Mouse (Mus musculus) heart, embryonic 13.5 days (tissue): ENCODE results near the gene Atxn2. TPM values are rescaled to one million over a fixed set of nuclear protein-coding genes. Genes with fewer than 3 reads are reported as not detected.

Source experiments
- ATAC-seq: fragments of 200-750 bp; cut with Nextera tagmentation; 2 replicates; pipeline ENCODE4 v1.8.0; 2017; ENCODE audit warnings: moderate TSS enrichment; ENCODE audit not compliant: insufficient number of reproducible peaks, low FRiP score, low TSS enrichment; ENCODE audit errors: extremely low read depth
- H3K27ac ChIP-seq: fragments of 300-500 bp; sonication (generic); replicated peaks from 2 replicates; pipeline ENCODE4 v1.5.1; 2015; ENCODE audit warnings: moderate library complexity, mild to moderate bottlenecking, inconsistent platforms
- H3K27me3 ChIP-seq: fragments of 300-500 bp; sonication (generic); replicated peaks from 2 replicates; pipeline ENCODE4 v1.6.1; 2015; ENCODE audit warnings: mild to moderate bottlenecking, inconsistent platforms
- H3K36me3 ChIP-seq: fragments of 300-500 bp; sonication (generic); 2 replicates; pipeline ENCODE4 v1.6.1; 2015; ENCODE audit warnings: mild to moderate bottlenecking, inconsistent platforms
- H3K4me1 ChIP-seq: fragments of 300-500 bp; sonication (generic); 2 replicates; pipeline ENCODE4 v1.6.1; 2015; ENCODE audit warnings: inconsistent platforms
- H3K4me2 ChIP-seq: fragments of 300-500 bp; sonication (generic); 2 replicates; pipeline ENCODE4 v1.6.1; 2015; ENCODE audit warnings: inconsistent platforms, mild to moderate bottlenecking, moderate library complexity
- H3K4me3 ChIP-seq: fragments of 300-500 bp; sonication (generic); 2 replicates; pipeline ENCODE4 v1.5.1; 2015; ENCODE audit warnings: moderate library complexity, mild to moderate bottlenecking, inconsistent platforms
- H3K9ac ChIP-seq: fragments of 300-500 bp; sonication (generic); 2 replicates; pipeline ENCODE4 v1.6.1; 2015; ENCODE audit warnings: inconsistent platforms, mild to moderate bottlenecking, moderate library complexity
- H3K9me3 ChIP-seq: fragments of 300-500 bp; sonication (generic); 2 replicates; pipeline ENCODE4 v1.6.1; 2016; ENCODE audit warnings: inconsistent platforms
- WGBS: fragments of 180-500 bp; shearing (Covaris S2); methylation state at CpG from one replicate; pipeline ENCODE4 v1.1.7; 2015; ENCODE audit warnings: mixed read lengths; 5-methylcytosine and 5-hydroxymethylcytosine counted together
- polyA plus RNA-seq: library from polyadenylated mRNA; unstranded; fragments of >200 nt; fragmentation: Nextera tagmentation; extraction: Ambion mirVana; gene quantifications from 2 replicates; pipeline ENCODE4 v1.2.1, GENCODE M21; 2015

The Atxn2 gene
- polyA plus RNA-seq = 35.4 and 39.6 TPM in 2 replicates

GRCm38 (mm10) chr5:121711174-121711927 lies at the start of gene Atxn2:
TSS of gene Atxn2 (plus strand) at chr5:121711337.
- H3K9me3 ChIP-seq = no peaks in the 10 kb centered on the region
- H3K27ac ChIP-seq = peak within 1 kb of the TSS; percentile 97
- H3K4me3 ChIP-seq = peak within 1 kb of the TSS; percentile 98
- no peaks in the 10 kb centered on the region for H3K27me3 ChIP-seq
- H3K4me2 ChIP-seq = peak within 1 kb of the TSS; percentile 83
- 1% methylated on average over 69 of the region's 103 CpGs for WGBS
- ATAC-seq = peak; percentile 72
- peaks cover 36% of the 10 kb centered on the region for H3K4me1 ChIP-seq
- peak within 1 kb of the TSS; percentile 99 for H3K9ac ChIP-seq
- H3K36me3 ChIP-seq = 0 out of 2 replicates have a peak, but pooled peaks cover 3% of the 10 kb centered on the region

DNA sequence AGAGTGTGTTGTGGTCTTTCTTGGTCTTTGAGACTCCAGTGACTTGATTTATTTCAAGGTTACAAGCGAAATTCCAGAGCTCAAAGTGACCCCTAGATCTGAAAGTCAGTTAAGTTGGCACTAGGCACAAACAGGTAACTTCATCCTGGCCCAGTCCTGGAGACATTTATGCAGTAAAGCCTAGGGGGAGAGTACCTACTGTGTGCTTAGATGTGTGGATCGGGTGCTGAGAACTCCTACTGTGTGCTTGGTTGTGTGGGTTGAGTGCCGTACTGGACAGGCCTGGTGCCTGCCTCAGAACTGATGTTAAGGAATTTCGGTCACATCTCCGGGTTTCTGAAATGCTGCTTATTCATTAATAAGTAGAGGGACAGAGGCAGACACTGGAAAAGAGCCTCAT lies 49.6 kb upstream of the Atxn2 start:
- no peak overlapping the region for H3K27ac ChIP-seq
- H3K4me3 ChIP-seq = peak overlapping the region; percentile 99
- H3K27me3 ChIP-seq = no peaks in the 10 kb centered on the region
- no peak for ATAC-seq
- H3K9ac ChIP-seq = peak overlapping the region; percentile 98
- whole genome bisulfite sequencing = 84% methylated on average over 5 of the region's 5 CpGs
- peaks cover 18% of the 10 kb centered on the region for H3K4me1 ChIP-seq
- no peaks in the 10 kb centered on the region for H3K9me3 ChIP-seq
- peak overlapping the region; percentile 92 for H3K4me2 ChIP-seq
- peaks cover 45% of the 10 kb centered on the region for H3K36me3 ChIP-seq

- H3K4me2 ChIP-seq = no peak overlapping the region
- H3K36me3 ChIP-seq = peaks cover 64% of the 10 kb centered on the region
- H3K27ac ChIP-seq = no peak overlapping the region
- no peak overlapping the region for H3K9ac ChIP-seq
- peaks cover 18% of the 10 kb centered on the region for H3K4me1 ChIP-seq
- no peaks in the 10 kb centered on the region for H3K27me3 ChIP-seq
- WGBS = 84% methylated on average over 8 of the region's 8 CpGs
- no peaks in the 10 kb centered on the region for H3K9me3 ChIP-seq
- ATAC-seq = no peak
- no peak overlapping the region for H3K4me3 ChIP-seq
These were observed 47.7 kb upstream of the Atxn2 start for GRCm38 (mm10) chr5:121663456-121663855.

GRCm38 (mm10) chr5:121664078-121664477 lies 47.1 kb upstream of the Atxn2 start:
- Histone ChIP-seq H3K9ac (no peak overlapping the region), H3K9me3 (no peaks in the 10 kb centered on the region), H3K36me3 (peaks cover 70% of the 10 kb centered on the region), H3K27me3 (no peaks in the 10 kb centered on the region), H3K4me1 (peaks cover 18% of the 10 kb centered on the region), H3K4me2 (no peak overlapping the region), H3K4me3 (no peak overlapping the region), H3K27ac (no peak overlapping the region)
- no peak for ATAC-seq
- WGBS = 80% methylated on average over 6 of the region's 6 CpGs

- H3K4me1 ChIP-seq = peaks cover 13% of the 10 kb centered on the region
- peaks cover 77% of the 10 kb centered on the region for H3K36me3 ChIP-seq
- H3K9ac ChIP-seq = no peak overlapping the region
- WGBS = 94% methylated on average over 9 of the region's 9 CpGs
- ATAC-seq = no peak
- no peak overlapping the region for H3K4me3 ChIP-seq
- no peaks in the 10 kb centered on the region for H3K9me3 ChIP-seq
- H3K27me3 ChIP-seq = no peaks in the 10 kb centered on the region
- no peak overlapping the region for H3K4me2 ChIP-seq
- no peak overlapping the region for H3K27ac ChIP-seq
These were observed 46.2 kb upstream of the Atxn2 start for GRCm38 (mm10) chr5:121664971-121665370.

DNA sequence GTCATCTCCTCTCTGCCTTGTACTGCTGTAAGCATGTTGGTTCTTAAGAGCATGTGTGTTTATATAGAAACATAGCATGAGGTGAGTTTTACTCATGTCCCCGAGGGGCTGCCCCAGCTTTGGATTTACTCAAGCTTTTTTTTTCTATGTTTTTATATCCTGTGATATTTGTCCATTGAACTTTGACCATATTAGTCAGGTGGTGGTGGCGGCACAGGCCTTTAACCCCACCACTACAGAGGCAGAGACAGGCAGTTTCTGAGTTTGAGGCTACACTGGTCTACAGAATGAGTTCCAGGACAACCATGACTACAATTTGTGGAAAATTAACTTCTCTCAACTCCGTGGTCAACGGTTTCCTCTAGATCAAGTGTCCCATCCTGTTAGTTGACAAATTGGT lies 44.1 kb upstream of the Atxn2 start:
- no peaks in the 10 kb centered on the region for H3K27me3 ChIP-seq
- peaks cover 2% of the 10 kb centered on the region; the same call in 1 of the 2 replicates for H3K4me1 ChIP-seq
- 0 out of 2 replicates have a peak, but pooled peaks cover 3% of the 10 kb centered on the region for H3K9me3 ChIP-seq
- peaks cover 92% of the 10 kb centered on the region for H3K36me3 ChIP-seq
- H3K4me3 ChIP-seq = no peak overlapping the region
- WGBS = 86% methylated on average over 4 of the region's 4 CpGs
- no peak overlapping the region for H3K4me2 ChIP-seq
- H3K27ac ChIP-seq = no peak overlapping the region
- ATAC-seq = no peak
- H3K9ac ChIP-seq = no peak overlapping the region

DNA sequence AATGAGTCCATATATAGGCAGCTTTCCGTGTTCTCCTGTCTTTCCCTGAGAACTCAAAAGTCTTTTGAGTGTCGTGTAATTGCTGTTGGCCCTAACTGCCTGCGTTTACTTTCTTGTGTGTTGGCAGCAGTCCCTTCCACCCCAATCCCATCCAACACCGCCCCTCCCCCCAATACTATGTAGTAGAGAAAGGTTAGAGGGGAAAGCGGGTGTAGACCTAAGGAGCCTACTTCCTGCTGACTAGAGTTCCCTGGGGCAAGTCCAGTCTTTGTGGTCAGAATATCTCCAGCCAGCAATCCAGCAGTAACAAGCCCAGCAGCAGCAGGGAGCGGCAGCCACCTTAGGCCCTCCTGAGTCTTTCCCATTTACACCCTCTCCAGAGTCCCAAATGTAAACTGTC lies 42.7 kb upstream of the Atxn2 start:
- no peaks in the 10 kb centered on the region for H3K4me1 ChIP-seq
- 0 out of 2 replicates have a peak, but pooled peaks cover 3% of the 10 kb centered on the region for H3K9me3 ChIP-seq
- no peaks in the 10 kb centered on the region for H3K27me3 ChIP-seq
- H3K9ac ChIP-seq = no peak overlapping the region
- no peak overlapping the region for H3K4me2 ChIP-seq
- 68% methylated on average over 6 of the region's 6 CpGs for WGBS
- H3K4me3 ChIP-seq = no peak overlapping the region
- ATAC-seq = no peak
- H3K27ac ChIP-seq = no peak overlapping the region
- peaks cover 92% of the 10 kb centered on the region for H3K36me3 ChIP-seq

DNA sequence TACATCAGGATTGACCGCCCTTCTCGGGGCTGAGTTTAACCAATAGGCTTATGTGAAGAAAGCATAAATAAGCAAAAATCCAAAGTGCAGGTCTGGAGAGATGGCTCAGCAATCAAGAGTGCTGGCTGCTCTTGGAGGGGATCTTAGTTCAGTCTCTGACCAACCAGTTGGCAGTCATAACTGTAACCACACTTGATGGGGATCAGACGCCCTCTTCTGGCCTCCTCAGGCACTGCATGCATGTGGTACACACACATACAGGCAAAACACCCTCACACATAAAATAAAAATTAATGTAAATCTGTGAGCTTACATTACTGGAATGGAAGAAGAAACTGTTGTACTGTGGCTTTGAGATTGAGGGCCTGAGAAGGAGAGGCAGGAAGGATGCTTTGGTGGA lies 40.7 kb upstream of the Atxn2 start:
- H3K27ac ChIP-seq = no peak overlapping the region
- no peak overlapping the region for H3K4me2 ChIP-seq
- peaks cover 91% of the 10 kb centered on the region for H3K36me3 ChIP-seq
- WGBS = 76% methylated on average over 3 of the region's 3 CpGs
- H3K9ac ChIP-seq = no peak overlapping the region
- H3K27me3 ChIP-seq = no peaks in the 10 kb centered on the region
- no peaks in the 10 kb centered on the region for H3K4me1 ChIP-seq
- H3K9me3 ChIP-seq = 0 out of 2 replicates have a peak, but pooled peaks cover 3% of the 10 kb centered on the region
- no peak for ATAC-seq
- no peak overlapping the region for H3K4me3 ChIP-seq

DNA sequence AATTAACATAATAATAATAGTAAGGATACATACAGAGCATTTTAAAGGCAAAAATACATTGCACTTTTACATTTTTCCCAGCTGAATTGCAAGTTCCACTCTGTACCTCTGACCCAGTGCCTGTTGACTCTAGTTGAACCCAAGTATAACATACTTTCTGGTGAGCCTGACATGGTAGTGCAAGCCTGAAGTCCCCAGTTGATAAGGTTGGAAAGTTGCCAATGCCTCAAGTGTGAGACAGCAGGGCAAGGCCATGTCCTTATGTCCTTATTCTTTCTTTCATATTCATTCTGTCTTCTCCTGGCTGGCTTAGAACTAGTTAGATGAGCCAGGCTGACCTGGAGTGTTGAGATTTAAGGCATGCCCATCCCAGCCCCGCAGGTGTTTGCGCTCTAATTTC lies 28.9 kb upstream of the Atxn2 start:
- Histone ChIP-seq H3K27me3 (no peaks in the 10 kb centered on the region), H3K4me2 (no peak overlapping the region), H3K4me3 (no peak overlapping the region), H3K9me3 (no peaks in the 10 kb centered on the region), H3K9ac (no peak overlapping the region), H3K4me1 (peaks cover 35% of the 10 kb centered on the region), H3K36me3 (peaks cover 99% of the 10 kb centered on the region), H3K27ac (no peak overlapping the region; the same call in 1 of the 2 replicates)
- ATAC-seq = no peak
- WGBS = 89% methylated on average over 2 of the region's 2 CpGs

DNA sequence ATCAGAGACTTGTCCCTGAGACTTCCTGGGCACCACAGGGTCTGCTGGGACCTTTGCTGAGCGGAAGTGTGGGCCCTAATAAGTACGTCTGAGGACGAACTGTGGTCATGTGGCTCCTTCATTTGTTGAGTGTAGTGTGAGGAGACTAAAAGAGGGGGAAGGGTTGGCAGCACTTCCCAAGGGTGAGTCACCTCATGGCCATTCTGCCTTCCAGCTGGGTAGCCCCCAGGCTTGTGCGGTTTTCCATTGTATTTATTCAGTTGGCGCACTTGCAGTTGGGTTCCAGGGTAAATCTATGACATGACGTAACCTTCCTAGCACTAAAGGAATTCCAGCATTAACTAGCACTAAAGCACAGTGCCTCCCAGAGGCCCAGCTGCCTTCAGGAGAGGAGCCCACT lies 25.6 kb upstream of the Atxn2 start:
- whole genome bisulfite sequencing = 70% methylated on average over 6 of the region's 6 CpGs
- Histone ChIP-seq H3K9ac (0 out of 2 replicates have a peak overlapping the region, but pooled peaks have one; percentile 64), H3K9me3 (no peaks in the 10 kb centered on the region), H3K27me3 (no peaks in the 10 kb centered on the region), H3K4me3 (no peak overlapping the region), H3K36me3 (peaks cover 76% of the 10 kb centered on the region), H3K27ac (peak overlapping the region; percentile 72), H3K4me2 (no peak overlapping the region), H3K4me1 (peaks cover 37% of the 10 kb centered on the region)
- no peak for ATAC-seq

DNA sequence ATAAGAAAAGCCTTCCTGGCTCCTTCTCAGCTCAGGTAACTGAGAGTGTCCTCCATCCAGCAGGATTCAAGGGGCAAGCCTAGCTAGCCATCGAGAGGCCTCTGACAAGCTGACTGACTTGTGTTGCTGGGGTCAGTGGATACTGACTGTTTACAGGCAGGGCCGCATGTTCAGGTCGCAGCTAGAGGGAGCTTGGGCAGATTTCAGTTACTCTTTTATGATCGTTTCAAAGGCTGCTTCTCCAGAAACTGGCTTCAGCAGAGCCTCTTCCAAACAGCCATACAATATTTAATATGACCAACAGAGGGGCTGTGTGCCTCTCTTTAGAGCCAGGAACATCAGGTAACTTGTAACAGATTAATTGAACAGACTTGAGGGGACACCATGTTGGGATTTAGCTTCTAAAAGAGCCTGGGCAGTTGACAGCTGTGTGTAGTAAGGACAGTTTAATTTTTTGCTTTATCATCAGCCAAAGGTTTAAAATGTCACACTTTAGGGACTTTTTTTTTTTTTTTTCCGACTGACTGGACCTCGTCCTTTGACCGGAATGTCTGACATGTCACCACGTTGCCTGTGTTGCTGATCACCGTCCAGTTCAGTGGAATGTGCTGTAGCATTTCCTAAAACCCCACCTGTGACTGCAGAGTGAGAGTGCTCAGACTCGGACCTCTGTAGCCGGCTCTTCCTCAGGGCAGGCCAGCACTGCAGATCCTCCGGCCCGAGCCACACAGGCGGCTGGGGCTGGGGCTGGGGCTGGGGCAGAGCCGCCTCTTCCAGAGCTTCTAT lies 24.8 kb upstream of the Atxn2 start:
- no peak for ATAC-seq

More for the DNA sequence above, 24.8 kb upstream of the Atxn2 start:
- Histone ChIP-seq H3K9me3 (no peaks in the 10 kb centered on the region), H3K27me3 (no peaks in the 10 kb centered on the region), H3K27ac (peak overlapping the region; percentile 72), H3K4me2 (peak overlapping the region; percentile 37), H3K9ac (peak overlapping the region; percentile 64), H3K4me1 (peaks cover 40% of the 10 kb centered on the region), H3K4me3 (no peak overlapping the region), H3K36me3 (peaks cover 68% of the 10 kb centered on the region)
- 38% methylated on average over 15 of the region's 15 CpGs for WGBS
